Mouse (Mus musculus) heart, postnatal 0 days (tissue): ENCODE data around the gene Atp5j2. TPM values are rescaled to one million over a fixed set of nuclear protein-coding genes. Genes with fewer than 3 reads are reported as not detected.

Experiments used
- ATAC-seq: fragments of 200-750 bp; cut with Nextera tagmentation; 2 replicates; pipeline ENCODE4 v1.8.0; 2017; ENCODE audit warnings: low read depth, moderate number of reproducible peaks, moderate library complexity; ENCODE audit not compliant: insufficient read depth
- DNase-seq: peaks from one replicate; pipeline ENCODE4 v3.0.0-alpha.2; 2016; ENCODE audit warnings: low spot score
- H3K27ac ChIP-seq: fragments of 300-500 bp; sonication (generic); 2 replicates; pipeline ENCODE4 v1.5.1; 2014; ENCODE audit warnings: low read depth, mild to moderate bottlenecking
- H3K27me3 ChIP-seq: fragments of 300-500 bp; sonication (generic); 2 replicates; pipeline ENCODE4 v1.6.1; 2014; ENCODE audit warnings: low read length, mixed read lengths; ENCODE audit not compliant: control insufficient read depth, insufficient read depth
- H3K36me3 ChIP-seq: fragments of 300-500 bp; sonication (generic); replicated peaks from 2 replicates; pipeline ENCODE4 v1.6.1; 2014; ENCODE audit warnings: low read length, mixed read lengths; ENCODE audit not compliant: control insufficient read depth, insufficient read depth
- H3K4me1 ChIP-seq: fragments of 300-500 bp; sonication (generic); 2 replicates; pipeline ENCODE4 v1.6.1; 2014; ENCODE audit warnings: antibody characterized with exemption; ENCODE audit not compliant: control insufficient read depth, insufficient read depth
- H3K4me2 ChIP-seq: fragments of 300-500 bp; sonication (generic); 2 replicates; pipeline ENCODE4 v1.6.1; 2014; ENCODE audit warnings: low read depth, mild to moderate bottlenecking, low read length, moderate library complexity
- H3K4me3 ChIP-seq: fragments of 300-500 bp; sonication (generic); 2 replicates; pipeline ENCODE4 v1.5.1; 2014; ENCODE audit warnings: low read depth, low read length
- H3K9ac ChIP-seq: fragments of 300-500 bp; sonication (generic); replicated peaks from 2 replicates; pipeline ENCODE4 v1.6.1; 2014; ENCODE audit warnings: low read depth, low read length, mixed read lengths
- H3K9me3 ChIP-seq: fragments of 300-500 bp; sonication (generic); replicated peaks from 2 replicates; pipeline ENCODE4 v1.6.1; 2016; ENCODE audit warnings: low read length; ENCODE audit not compliant: control insufficient read depth
- CTCF ChIP-seq: IDR thresholded peaks from 2 replicates; pipeline ENCODE4 v1.5.1; 2016; ENCODE audit warnings: antibody characterized with exemption, control low read depth, low read depth
- EP300 ChIP-seq: IDR thresholded peaks from 2 replicates; pipeline ENCODE4 v1.6.1; 2016; ENCODE audit warnings: antibody characterized with exemption, low read depth
- WGBS: fragments of 180-500 bp; shearing (Covaris S2); extraction: QIAGEN DNeasy Blood & Tissue Kit; methylation state at CpG from one replicate; pipeline ENCODE4 v1.1.7; 2014; 5-methylcytosine and 5-hydroxymethylcytosine counted together
- polyA plus RNA-seq: library from polyadenylated mRNA; unstranded; fragments of >200 nt; fragmentation: Nextera tagmentation; extraction: Ambion mirVana; gene quantifications from 2 replicates; pipeline ENCODE4 v1.2.1, GENCODE M21; 2015
- total RNA-seq: library from RNA; depleted of rRNA; stranded (reverse); fragments of >200 nt; gene quantifications from 2 replicates; pipeline ENCODE4 v1.2.3, GENCODE M21; 2014; ENCODE audit warnings: low replicate concordance

Gene Atp5j2
- total and polyA plus RNA-seq, 2 experiments from 2014 or later: 517 to 2,009 TPM

DNA sequence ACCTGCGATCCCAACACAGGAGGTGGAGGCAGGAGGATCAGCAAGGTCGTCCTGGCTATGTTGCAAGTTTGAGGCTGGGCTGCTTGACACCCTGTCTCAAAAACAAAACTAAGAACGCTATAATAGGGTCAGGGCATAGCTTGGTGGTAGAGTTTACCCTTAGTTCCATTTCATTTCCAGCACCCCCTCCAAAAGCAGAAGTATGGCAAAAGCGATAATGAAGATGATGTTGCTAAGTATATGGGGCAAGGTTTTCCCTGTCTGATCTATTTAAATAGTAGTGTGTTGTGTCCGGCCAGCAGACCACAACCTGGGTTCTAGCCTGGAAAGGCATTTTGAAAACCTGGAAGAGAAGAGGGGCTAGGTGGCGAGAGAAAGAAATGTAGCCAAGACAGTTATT is 16.1 kb upstream of the Atp5j2 start:
- Histone ChIP-seq H3K4me3 (no peak overlapping the region), H3K9me3 (no peaks in the 10 kb centered on the region), H3K4me2 (no peak overlapping the region), H3K27ac (no peak overlapping the region), H3K9ac (no peak overlapping the region), H3K36me3 (peaks cover 35% of the 10 kb centered on the region), H3K27me3 (no peaks in the 10 kb centered on the region), H3K4me1 (0 out of 2 replicates have a peak, but pooled peaks cover 3% of the 10 kb centered on the region)
- TF ChIP-seq EP300 (no peak), CTCF (no peak)
- DNase-seq (no peak), ATAC-seq (no peak)
- WGBS: 86% methylated on average over 5 of the region's 6 CpGs

DNA sequence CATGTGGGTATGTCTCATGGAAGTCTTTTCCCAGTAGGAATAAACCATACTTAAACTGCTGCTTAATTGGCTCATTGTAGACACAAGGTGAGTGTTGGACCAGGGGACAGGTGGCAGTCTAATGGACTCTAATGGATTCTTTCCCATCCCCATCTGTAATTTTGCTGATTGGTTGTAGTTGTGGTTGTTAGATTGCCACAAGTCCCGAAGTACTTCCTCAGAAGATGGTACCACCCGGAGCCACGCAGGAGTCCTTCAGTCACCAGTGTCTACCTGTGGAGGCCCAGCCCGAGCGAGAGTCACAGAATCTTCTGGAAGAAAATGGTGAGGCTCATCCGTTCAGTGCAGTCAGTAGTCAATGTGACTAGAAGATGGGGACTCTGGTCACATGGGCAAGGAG is 15.5 kb upstream of the Atp5j2 start:
- no peaks in the 10 kb centered on the region for H3K27me3 ChIP-seq
- H3K4me2 ChIP-seq: no peak overlapping the region
- H3K4me3 ChIP-seq: no peak overlapping the region
- DNase-seq (no peak), ATAC-seq (no peak)
- H3K4me1 ChIP-seq: 0 out of 2 replicates have a peak, but pooled peaks cover 3% of the 10 kb centered on the region
- 92% methylated on average over 6 of the region's 6 CpGs for WGBS
- H3K27ac ChIP-seq: no peak overlapping the region
- no peak overlapping the region for H3K9ac ChIP-seq
- H3K9me3 ChIP-seq: no peaks in the 10 kb centered on the region
- H3K36me3 ChIP-seq: peaks cover 30% of the 10 kb centered on the region
- TF ChIP-seq EP300 (no peak), CTCF (no peak)

GRCm38 (mm10) chr5:145205041-145205440 is 13.2 kb upstream of the Atp5j2 start:
- ATAC-seq: no peak
- Histone ChIP-seq H3K4me3 (peak overlapping the region; percentile 57), H3K9ac (peak overlapping the region; percentile 61), H3K27ac (peak overlapping the region; percentile 93), H3K9me3 (no peaks in the 10 kb centered on the region), H3K27me3 (no peaks in the 10 kb centered on the region), H3K36me3 (peaks cover 6% of the 10 kb centered on the region), H3K4me2 (peak overlapping the region; percentile 81), H3K4me1 (peaks cover 10% of the 10 kb centered on the region; the same call in 1 of the 2 replicates)
- 4% methylated on average over 9 of the region's 9 CpGs for WGBS
- TF ChIP-seq CTCF (no peak), EP300 (no peak; the same call in 1 of the 2 replicates)
- DNase-seq: peak; percentile 85

DNA sequence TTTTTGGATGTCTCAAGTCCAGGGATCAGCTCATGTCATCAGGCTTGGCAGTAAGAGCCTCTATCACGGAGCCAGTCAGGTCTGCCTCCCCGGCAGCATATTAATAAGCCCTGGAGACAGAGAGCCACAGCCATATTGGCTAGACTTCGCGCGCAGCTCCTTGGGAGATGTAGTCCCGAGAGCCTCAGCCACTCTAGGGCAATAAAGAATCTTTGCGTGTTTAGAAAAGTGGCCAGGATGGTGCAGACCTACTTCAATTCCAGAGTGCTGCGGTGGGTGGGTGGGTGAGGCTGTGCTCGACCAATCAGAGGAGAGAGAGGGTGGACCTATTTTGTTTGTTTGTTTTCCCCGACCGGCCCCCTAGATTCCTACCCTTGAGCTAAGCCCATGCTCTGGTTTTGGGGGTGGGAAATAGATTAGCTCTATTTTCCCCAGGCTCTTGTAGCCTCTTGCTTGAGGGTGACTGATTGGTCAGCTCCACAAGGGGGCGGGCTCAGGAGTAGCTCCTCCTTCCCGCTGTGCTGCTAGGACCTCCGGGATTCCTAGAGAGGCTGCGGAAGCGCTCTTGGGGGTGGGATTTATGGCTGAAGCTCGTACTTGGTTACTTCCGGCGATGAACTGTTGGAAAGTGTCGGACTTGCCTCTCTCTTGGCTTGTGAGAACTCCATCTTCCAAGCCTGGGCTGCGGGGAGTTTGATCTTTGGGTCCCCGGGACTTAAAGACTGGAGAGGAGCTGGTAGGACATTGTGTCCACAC is 12.3 kb upstream of the Atp5j2 start, which contains the start of gene Zkscan5:
Zkscan5 (plus strand) TSS at position 627 of the 756 bp plus-strand sequence.
- WGBS: under 1% methylated on average over 22 of the region's 22 CpGs
- Histone ChIP-seq H3K4me2 (peak within 1 kb of the TSS; percentile 81), H3K4me1 (peaks cover 10% of the 10 kb centered on the region; the same call in 1 of the 2 replicates), H3K36me3 (0 out of 2 replicates have a peak, but pooled peaks cover 3% of the 10 kb centered on the region), H3K27ac (peak within 1 kb of the TSS; percentile 93), H3K9me3 (no peaks in the 10 kb centered on the region), H3K9ac (peak within 1 kb of the TSS; percentile 61), H3K4me3 (peak within 1 kb of the TSS; percentile 57), H3K27me3 (no peaks in the 10 kb centered on the region)
- TF ChIP-seq CTCF (peak; percentile 19; the same call in 1 of the 2 replicates), EP300 (peak; percentile 68; the same call in 1 of the 2 replicates)
- DNase-seq: peak; percentile 99
- peak; percentile 93 for ATAC-seq

GRCm38 (mm10) chr5:145202446-145202845 is 10.6 kb upstream of the Atp5j2 start:
- H3K4me3 ChIP-seq: no peak overlapping the region
- H3K9me3 ChIP-seq: no peaks in the 10 kb centered on the region
- no peaks in the 10 kb centered on the region for H3K27me3 ChIP-seq
- TF ChIP-seq EP300 (no peak), CTCF (no peak)
- no peak for ATAC-seq
- H3K36me3 ChIP-seq: 0 out of 2 replicates have a peak, but pooled peaks cover 4% of the 10 kb centered on the region
- H3K9ac ChIP-seq: no peak overlapping the region
- peaks cover 10% of the 10 kb centered on the region; the same call in 1 of the 2 replicates for H3K4me1 ChIP-seq
- DNase-seq: no peak
- no peak overlapping the region for H3K27ac ChIP-seq
- WGBS: 42% methylated on average over 3 of the region's 3 CpGs
- H3K4me2 ChIP-seq: no peak overlapping the region
